Mouse (Mus musculus) ES-Bruce4 (cell line): ENCODE results near the gene Ints11. TPM values are rescaled to one million over a fixed set of nuclear protein-coding genes. Genes with fewer than 3 reads are reported as not detected.

Source experiments
- H3K27ac ChIP-seq: 2 replicates; pipeline ENCODE4 v1.5.1; 2012; ENCODE audit warnings: low read length, inconsistent platforms; ENCODE audit not compliant: insufficient read depth
- H3K27me3 ChIP-seq: 2 replicates; pipeline ENCODE4 v1.6.1; 2012; ENCODE audit warnings: mild to moderate bottlenecking, low read length, inconsistent platforms; ENCODE audit not compliant: control insufficient read depth, poor library complexity, insufficient read depth, severe bottlenecking
- H3K36me3 ChIP-seq: 2 replicates; pipeline ENCODE4 v1.6.1; 2012; ENCODE audit warnings: inconsistent platforms, mild to moderate bottlenecking, low read length, moderate library complexity; ENCODE audit not compliant: control insufficient read depth, poor library complexity, insufficient read depth, severe bottlenecking
- H3K4me1 ChIP-seq: one replicate; pipeline ENCODE4 v1.8.1; 2011; ENCODE audit warnings: low read length; ENCODE audit not compliant: control insufficient read depth, insufficient read depth
- H3K4me3 ChIP-seq: 2 replicates; pipeline ENCODE4 v1.5.1; 2011; ENCODE audit warnings: low read depth, mild to moderate bottlenecking, low read length
- H3K9ac ChIP-seq: 2 replicates; pipeline ENCODE4 v1.6.1; 2012; ENCODE audit warnings: low read depth, mild to moderate bottlenecking, inconsistent platforms; ENCODE audit not compliant: poor library complexity, severe bottlenecking
- H3K9me3 ChIP-seq: replicated peaks from 2 replicates; pipeline ENCODE4 v1.6.1; 2012; ENCODE audit warnings: mild to moderate bottlenecking, low read length, inconsistent platforms; ENCODE audit not compliant: control insufficient read depth, poor library complexity, insufficient read depth, severe bottlenecking
- CTCF ChIP-seq: IDR thresholded peaks from one replicate; pipeline ENCODE4 v1.8.1; 2011; ENCODE audit warnings: low read depth, low read length
- EP300 ChIP-seq: IDR thresholded peaks from 2 replicates; pipeline ENCODE4 v1.6.1; 2011; ENCODE audit warnings: low read depth, low read length; ENCODE audit not compliant: insufficient read depth
- POLR2A ChIP-seq: IDR thresholded peaks from one replicate; pipeline ENCODE4 v1.8.1; 2011; ENCODE audit warnings: low read length; ENCODE audit not compliant: insufficient read depth
- polyA plus RNA-seq: library from polyadenylated mRNA; stranded (reverse); fragments of >200 nt; gene quantifications from 2 replicates; pipeline ENCODE4 v1.2.4, GENCODE M21; 2011; ENCODE audit warnings: low read depth; ENCODE audit not compliant: missing spikeins, insufficient read depth, insufficient read length

The Ints11 gene
- 43.3 and 45.3 TPM in 2 replicates for polyA plus RNA-seq

- peak within 1 kb of the TSS; percentile 95 for H3K4me3 ChIP-seq
- TF ChIP-seq POLR2A, result peak; percentile 33
- no peak for TF ChIP-seq CTCF
- H3K4me1 ChIP-seq, result no peaks in the 10 kb centered on the region
- no peak within 1 kb of the TSS for H3K27ac ChIP-seq
- no peaks in the 10 kb centered on the region for H3K27me3 ChIP-seq
- peak within 1 kb of the TSS; percentile 68 for H3K9ac ChIP-seq
- peaks cover 15% of the 10 kb centered on the region for H3K36me3 ChIP-seq
- no peaks in the 10 kb centered on the region for H3K9me3 ChIP-seq
Measured at GRCm38 (mm10) chr4:155869317-155870033, at the start of gene Ints11, which contains the start of gene Cptp. TSS of gene Ints11 (plus strand) at chr4:155869546. TSS of gene Cptp (minus strand) at chr4:155869440.

- H3K4me1 ChIP-seq, result no peaks in the 10 kb centered on the region
Measured at GRCm38 (mm10) chr4:155821025-155821424, 48.3 kb upstream of the Ints11 start.

GRCm38 (mm10) chr4:155823443-155823842, 45.9 kb upstream of the Ints11 start:
- H3K9me3 ChIP-seq, result no peaks in the 10 kb centered on the region
- no peak overlapping the region for H3K9ac ChIP-seq
- H3K4me3 ChIP-seq, result no peak overlapping the region
- no peak overlapping the region for H3K27ac ChIP-seq
- TF ChIP-seq POLR2A, result no peak
- no peak for TF ChIP-seq EP300
- TF ChIP-seq CTCF, result no peak
- no peaks in the 10 kb centered on the region for H3K4me1 ChIP-seq
- H3K36me3 ChIP-seq, result peaks cover 70% of the 10 kb centered on the region
- H3K27me3 ChIP-seq, result no peaks in the 10 kb centered on the region

More at GRCm38 (mm10) chr4:155821025-155821424, 48.3 kb upstream of the Ints11 start:
- H3K9me3 ChIP-seq, result no peaks in the 10 kb centered on the region
- H3K27ac ChIP-seq, result no peak overlapping the region
- no peak overlapping the region for H3K9ac ChIP-seq
- H3K27me3 ChIP-seq, result no peaks in the 10 kb centered on the region
- peaks cover 90% of the 10 kb centered on the region for H3K36me3 ChIP-seq
- TF ChIP-seq CTCF, result peak; percentile 1
- no peak for TF ChIP-seq EP300
- TF ChIP-seq POLR2A, result no peak
- no peak overlapping the region for H3K4me3 ChIP-seq

- Histone ChIP-seq H3K4me3 (no peak overlapping the region), H3K9ac (no peak overlapping the region), H3K4me1 (peaks cover 2% of the 10 kb centered on the region), H3K27ac (peak overlapping the region; percentile 47), H3K9me3 (no peaks in the 10 kb centered on the region), H3K36me3 (peaks cover 12% of the 10 kb centered on the region), H3K27me3 (no peaks in the 10 kb centered on the region)
- no peak for TF ChIP-seq POLR2A
- no peak for TF ChIP-seq EP300
- TF ChIP-seq CTCF, result no peak
Measured at GRCm38 (mm10) chr4:155829866-155830265, 39.5 kb upstream of the Ints11 start.

- Histone ChIP-seq H3K27ac (peak overlapping the region; percentile 43; the same call in 1 of the 2 replicates), H3K4me3 (peak overlapping the region; percentile 48)
- TF ChIP-seq CTCF, result no peak
- no peak for TF ChIP-seq EP300
- no peak for TF ChIP-seq POLR2A
Measured at GRCm38 (mm10) chr4:155830596-155830995, 38.8 kb upstream of the Ints11 start.

GRCm38 (mm10) chr4:155831205-155831766, 38.1 kb upstream of the Ints11 start, which contains the start of gene Aurkaip1:
TSS of gene Aurkaip1 (plus strand) at chr4:155831272.
- Histone ChIP-seq H3K27me3 (no peaks in the 10 kb centered on the region), H3K4me1 (peaks cover 2% of the 10 kb centered on the region), H3K9me3 (no peaks in the 10 kb centered on the region), H3K36me3 (peaks cover 4% of the 10 kb centered on the region; the same call in 1 of the 2 replicates), H3K27ac (peak within 1 kb of the TSS; percentile 47), H3K4me3 (peak within 1 kb of the TSS; percentile 88), H3K9ac (peak within 1 kb of the TSS; percentile 74)
- TF ChIP-seq POLR2A (peak; percentile 83), EP300 (no peak; the same call in 1 of the 2 replicates), CTCF (peak; percentile 93)

More at GRCm38 (mm10) chr4:155830596-155830995, 38.8 kb upstream of the Ints11 start:
- no peaks in the 10 kb centered on the region for H3K27me3 ChIP-seq
- H3K4me1 ChIP-seq, result peaks cover 2% of the 10 kb centered on the region
- H3K36me3 ChIP-seq, result peaks cover 5% of the 10 kb centered on the region; the same call in 1 of the 2 replicates
- H3K9ac ChIP-seq, result no peak overlapping the region
- H3K9me3 ChIP-seq, result no peaks in the 10 kb centered on the region
